Mouse (Mus musculus) hindbrain, embryonic 16.5 days (tissue): Measurements from ENCODE around the gene Sorcs2. TPM values are rescaled to one million over a fixed set of nuclear protein-coding genes. Genes with fewer than 3 reads are reported as not detected.
A peak's percentile ranks its signal among the peaks of the same experiment; 100 is the strongest.

Experiments used
- ATAC-seq: fragments of 200-750 bp; cut with Nextera tagmentation; 2 replicates; pipeline ENCODE4 v1.8.0; 2017; ENCODE audit warnings: moderate TSS enrichment, moderate library complexity
- H3K27ac ChIP-seq: fragments of 300-500 bp; sonication (generic); 2 replicates; pipeline ENCODE4 v1.5.1; 2014; ENCODE audit warnings: low read depth, mild to moderate bottlenecking, control low read depth, low read length, moderate library complexity
- H3K27me3 ChIP-seq: fragments of 300-500 bp; sonication (generic); replicated peaks from 2 replicates; pipeline ENCODE4 v1.6.1; 2014; ENCODE audit warnings: low read length; ENCODE audit not compliant: control insufficient read depth, insufficient read depth
- H3K36me3 ChIP-seq: fragments of 300-500 bp; sonication (generic); 2 replicates; pipeline ENCODE4 v1.6.1; 2014; ENCODE audit warnings: mild to moderate bottlenecking, low read length, moderate library complexity, mixed read lengths; ENCODE audit not compliant: control insufficient read depth, insufficient read depth
- H3K4me1 ChIP-seq: fragments of 300-500 bp; sonication (generic); 2 replicates; pipeline ENCODE4 v1.6.1; 2014; ENCODE audit warnings: low read depth, low read length; ENCODE audit not compliant: control insufficient read depth, insufficient read depth
- H3K4me2 ChIP-seq: fragments of 300-500 bp; sonication (generic); 2 replicates; pipeline ENCODE4 v1.6.1; 2014; ENCODE audit warnings: mild to moderate bottlenecking, low read length, control low read depth, moderate library complexity
- H3K4me3 ChIP-seq: fragments of 300-500 bp; sonication (generic); 2 replicates; pipeline ENCODE4 v1.5.1; 2014; ENCODE audit warnings: mild to moderate bottlenecking, low read length, control low read depth, moderate library complexity
- H3K9ac ChIP-seq: fragments of 300-500 bp; sonication (generic); 2 replicates; pipeline ENCODE4 v1.6.1; 2014; ENCODE audit warnings: low read depth, mild to moderate bottlenecking, control low read depth, low read length, moderate library complexity
- H3K9me3 ChIP-seq: fragments of 300-500 bp; sonication (generic); 2 replicates; pipeline ENCODE4 v1.6.1; 2014; ENCODE audit warnings: mild to moderate bottlenecking, low read length, moderate library complexity; ENCODE audit not compliant: control insufficient read depth
- WGBS: fragments of 180-500 bp; shearing (Covaris S2); extraction: QIAGEN DNeasy Blood & Tissue Kit; methylation state at CpG from one replicate; pipeline ENCODE4 v1.1.7; 2014; 5-methylcytosine and 5-hydroxymethylcytosine counted together
- polyA plus RNA-seq: library from polyadenylated mRNA; unstranded; fragments of >200 nt; fragmentation: Nextera tagmentation; extraction: Ambion mirVana; gene quantifications from 2 replicates; pipeline ENCODE4 v1.2.1, GENCODE M21; 2015

Sorcs2 gene
- polyA plus RNA-seq, 1 experiment from 2014 or later = 11.8 TPM

DNA sequence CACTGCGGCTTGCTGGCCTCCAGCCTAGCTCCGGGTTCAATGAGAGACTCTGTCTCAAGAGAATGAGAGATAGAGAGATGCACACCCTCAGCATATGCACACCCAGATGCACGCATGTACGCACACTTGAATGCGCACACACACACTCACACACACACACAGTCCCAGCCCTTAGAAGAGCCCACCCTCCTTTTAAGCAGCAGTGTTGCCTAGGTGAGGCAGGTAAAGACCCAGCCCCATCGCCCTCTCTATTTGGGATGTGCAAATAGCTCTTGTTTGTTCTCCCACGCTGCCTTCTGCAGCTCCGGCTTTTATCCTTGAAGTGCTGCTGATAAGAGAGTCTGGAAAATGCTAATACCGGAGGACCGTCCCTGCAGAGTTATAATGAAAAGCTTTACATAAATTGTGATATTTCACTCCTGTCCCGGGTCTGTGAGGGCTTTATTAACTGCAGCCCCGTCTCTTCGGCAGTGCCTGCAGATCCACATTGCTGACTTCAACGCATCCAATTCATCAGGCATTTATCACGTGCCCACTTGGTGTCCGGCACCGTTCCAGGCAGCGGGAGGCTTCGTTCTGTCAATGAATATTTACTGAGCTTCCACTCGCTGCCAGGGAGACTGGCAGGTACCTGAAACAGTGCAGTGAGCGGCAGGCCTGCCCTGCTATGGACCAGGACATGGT, 67.3 kb downstream of the Sorcs2 start:
- H3K9ac ChIP-seq = 0 out of 2 replicates have a peak overlapping the region, but pooled peaks have one; percentile 26
- peak overlapping the region; percentile 36; the same call in 1 of the 2 replicates for H3K27ac ChIP-seq
- H3K36me3 ChIP-seq = no peaks in the 10 kb centered on the region
- H3K9me3 ChIP-seq = no peaks in the 10 kb centered on the region
- H3K4me3 ChIP-seq = no peak overlapping the region
- WGBS = 41% methylated on average over 21 of the region's 21 CpGs
- peaks cover 15% of the 10 kb centered on the region for H3K4me1 ChIP-seq
- no peaks in the 10 kb centered on the region for H3K27me3 ChIP-seq
- peak overlapping the region; percentile 11; the same call in 1 of the 2 replicates for H3K4me2 ChIP-seq
- ATAC-seq = peak; percentile 31; the same call in 1 of the 2 replicates

DNA sequence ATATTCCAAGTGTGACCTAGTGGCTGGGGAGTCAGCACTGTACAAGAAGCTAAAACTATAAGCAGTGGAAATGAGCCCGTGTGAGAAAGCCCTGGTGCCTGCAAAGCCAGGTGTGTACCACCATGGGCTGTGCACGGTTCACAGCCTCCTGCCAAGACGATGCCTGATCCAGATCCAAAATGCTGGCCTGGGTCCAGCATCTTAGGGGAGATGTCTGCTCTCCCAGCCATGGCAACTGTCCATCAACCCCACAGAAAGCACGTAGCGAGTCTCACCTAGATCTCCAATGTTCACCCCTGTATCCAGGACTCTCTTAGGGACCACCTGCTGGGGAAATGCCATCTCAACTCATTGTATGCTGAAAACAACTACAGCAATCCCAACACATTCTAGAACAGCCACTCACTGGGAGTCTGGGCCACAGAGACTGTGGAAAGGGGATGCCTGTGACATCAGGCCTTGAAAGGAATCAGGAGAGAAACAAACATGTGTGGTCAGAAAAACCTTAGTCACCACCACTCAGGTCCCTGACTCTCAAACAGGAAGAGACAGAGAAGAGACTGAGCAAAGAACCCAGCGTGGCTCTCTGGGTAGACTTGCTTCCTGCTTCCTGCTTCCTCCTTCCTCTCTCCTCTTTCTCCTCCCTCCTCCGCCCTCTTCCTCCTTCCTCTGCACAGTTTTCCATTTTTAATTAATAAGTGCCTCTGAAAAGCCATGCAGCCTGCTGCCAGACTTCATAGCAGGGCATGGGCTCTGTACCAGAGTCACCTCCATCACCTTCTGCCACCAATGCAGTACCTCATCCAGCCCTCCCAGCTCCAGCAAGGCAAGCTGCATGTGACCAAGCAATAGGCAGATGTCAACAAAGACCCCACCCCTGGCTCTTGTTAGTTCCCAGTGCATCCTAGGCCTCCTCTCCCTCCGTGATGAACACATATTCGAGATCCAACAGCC, 71.6 kb downstream of the Sorcs2 start:
- Histone ChIP-seq H3K27me3 (no peaks in the 10 kb centered on the region), H3K27ac (no peak overlapping the region), H3K4me3 (no peak overlapping the region), H3K9ac (no peak overlapping the region), H3K4me1 (peaks cover 15% of the 10 kb centered on the region), H3K36me3 (no peaks in the 10 kb centered on the region), H3K4me2 (no peak overlapping the region), H3K9me3 (no peaks in the 10 kb centered on the region)
- ATAC-seq = no peak
- WGBS = 70% methylated on average over 9 of the region's 9 CpGs

DNA sequence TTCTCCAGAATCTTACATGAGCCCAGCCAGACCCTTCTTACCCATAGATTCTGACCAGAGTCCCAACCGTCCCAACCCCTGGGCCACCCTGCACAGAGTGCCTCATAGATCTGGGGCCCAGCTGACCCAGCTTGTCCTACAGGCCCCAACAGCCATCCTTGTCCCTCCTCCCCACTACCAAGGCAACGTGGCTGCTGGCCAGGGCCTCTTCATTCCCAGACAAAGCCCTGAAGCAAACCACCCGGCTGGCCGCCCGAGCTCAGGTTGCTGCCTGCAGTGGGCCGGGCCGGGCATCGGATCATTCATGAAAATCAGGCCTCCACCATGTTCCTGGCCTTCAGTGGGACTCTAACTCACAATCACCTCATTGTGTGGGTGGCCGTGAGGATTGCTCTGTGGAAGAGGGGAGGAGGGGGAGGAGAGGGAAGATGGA, 73.8 kb downstream of the Sorcs2 start:
- WGBS = 22% methylated on average over 9 of the region's 9 CpGs
- H3K9me3 ChIP-seq = no peaks in the 10 kb centered on the region
- no peak overlapping the region for H3K9ac ChIP-seq
- peak; percentile 81 for ATAC-seq
- no peak overlapping the region for H3K4me2 ChIP-seq
- H3K36me3 ChIP-seq = no peaks in the 10 kb centered on the region
- H3K27ac ChIP-seq = peak overlapping the region; percentile 27; the same call in 1 of the 2 replicates
- peaks cover 4% of the 10 kb centered on the region; the same call in 1 of the 2 replicates for H3K4me1 ChIP-seq
- H3K27me3 ChIP-seq = no peaks in the 10 kb centered on the region
- no peak overlapping the region for H3K4me3 ChIP-seq

DNA sequence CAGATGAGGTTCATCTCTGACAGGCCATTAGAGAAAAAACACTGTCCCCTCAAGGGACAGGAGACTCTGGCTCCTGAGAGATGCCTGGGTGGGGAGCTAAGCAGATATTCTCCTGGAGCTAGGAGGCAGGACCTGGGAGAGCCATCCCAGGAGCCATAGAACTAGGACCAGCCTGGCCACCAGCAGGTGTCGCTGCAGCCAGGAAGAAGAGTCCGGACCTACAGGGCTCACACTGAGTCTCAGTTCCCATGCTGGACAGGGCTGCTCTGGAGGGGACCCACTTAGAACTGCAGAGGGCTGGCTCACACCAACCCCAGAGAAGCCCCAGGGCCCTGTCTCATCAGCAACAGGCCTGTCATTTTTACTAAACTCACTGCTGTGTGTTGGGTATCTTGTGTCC, 74.4 kb downstream of the Sorcs2 start:
- no peaks in the 10 kb centered on the region for H3K9me3 ChIP-seq
- H3K27me3 ChIP-seq = no peaks in the 10 kb centered on the region
- peaks cover 4% of the 10 kb centered on the region; the same call in 1 of the 2 replicates for H3K4me1 ChIP-seq
- H3K9ac ChIP-seq = no peak overlapping the region
- ATAC-seq = peak; percentile 72
- WGBS = 6% methylated on average over 2 of the region's 2 CpGs
- no peak overlapping the region for H3K4me3 ChIP-seq
- no peak overlapping the region for H3K4me2 ChIP-seq
- peak overlapping the region; percentile 27; the same call in 1 of the 2 replicates for H3K27ac ChIP-seq
- H3K36me3 ChIP-seq = no peaks in the 10 kb centered on the region

DNA sequence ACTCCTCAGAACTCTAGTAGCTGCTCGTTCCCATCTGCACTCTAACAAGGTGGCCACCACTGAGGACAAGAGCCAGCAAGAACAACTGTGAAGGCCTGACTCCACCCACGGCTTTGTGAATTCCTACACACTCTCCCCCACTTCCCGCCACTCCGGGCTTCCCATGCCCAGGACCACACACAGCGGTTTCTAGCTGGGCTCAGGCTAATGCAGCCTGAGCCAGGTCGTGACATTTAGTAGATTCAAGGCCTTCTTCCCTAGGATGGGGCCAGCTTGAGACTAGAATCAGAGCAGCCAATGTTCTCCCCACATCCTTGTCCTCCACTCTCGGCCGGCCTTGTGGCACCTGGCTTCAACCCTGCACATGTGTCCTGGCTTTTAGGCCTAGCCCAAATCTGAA, 76.4 kb downstream of the Sorcs2 start:
- Histone ChIP-seq H3K36me3 (no peaks in the 10 kb centered on the region), H3K27me3 (no peaks in the 10 kb centered on the region), H3K4me2 (no peak overlapping the region), H3K9me3 (no peaks in the 10 kb centered on the region), H3K4me3 (no peak overlapping the region), H3K9ac (no peak overlapping the region), H3K4me1 (peaks cover 4% of the 10 kb centered on the region), H3K27ac (no peak overlapping the region)
- ATAC-seq = no peak
- 38% methylated on average over 8 of the region's 8 CpGs for WGBS

DNA sequence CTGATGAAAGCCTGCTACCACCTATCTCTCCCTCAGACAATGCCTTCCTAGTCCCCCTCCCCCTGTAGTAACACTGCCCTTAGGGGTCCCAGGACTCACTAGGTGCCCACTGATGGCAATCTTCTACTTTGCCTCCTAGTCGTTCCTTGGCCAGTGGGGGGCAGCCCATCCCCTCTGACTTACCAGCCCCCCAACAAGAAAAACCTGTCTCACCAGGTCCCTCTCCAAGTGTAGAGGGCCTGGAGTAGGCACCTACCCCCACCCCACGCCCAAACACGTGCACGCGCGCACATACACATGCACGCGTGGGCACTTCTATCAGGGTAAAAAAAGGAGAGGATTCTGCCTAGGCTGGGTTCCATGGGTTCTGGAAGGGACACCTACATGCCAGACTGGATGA, 77.3 kb downstream of the Sorcs2 start:
- H3K27me3 ChIP-seq = no peaks in the 10 kb centered on the region
- H3K4me2 ChIP-seq = no peak overlapping the region
- H3K9me3 ChIP-seq = no peaks in the 10 kb centered on the region
- H3K9ac ChIP-seq = no peak overlapping the region
- 90% methylated on average over 8 of the region's 8 CpGs for whole genome bisulfite sequencing
- peaks cover 4% of the 10 kb centered on the region for H3K4me1 ChIP-seq
- no peaks in the 10 kb centered on the region for H3K36me3 ChIP-seq
- no peak for ATAC-seq
- H3K4me3 ChIP-seq = no peak overlapping the region
- no peak overlapping the region for H3K27ac ChIP-seq

DNA sequence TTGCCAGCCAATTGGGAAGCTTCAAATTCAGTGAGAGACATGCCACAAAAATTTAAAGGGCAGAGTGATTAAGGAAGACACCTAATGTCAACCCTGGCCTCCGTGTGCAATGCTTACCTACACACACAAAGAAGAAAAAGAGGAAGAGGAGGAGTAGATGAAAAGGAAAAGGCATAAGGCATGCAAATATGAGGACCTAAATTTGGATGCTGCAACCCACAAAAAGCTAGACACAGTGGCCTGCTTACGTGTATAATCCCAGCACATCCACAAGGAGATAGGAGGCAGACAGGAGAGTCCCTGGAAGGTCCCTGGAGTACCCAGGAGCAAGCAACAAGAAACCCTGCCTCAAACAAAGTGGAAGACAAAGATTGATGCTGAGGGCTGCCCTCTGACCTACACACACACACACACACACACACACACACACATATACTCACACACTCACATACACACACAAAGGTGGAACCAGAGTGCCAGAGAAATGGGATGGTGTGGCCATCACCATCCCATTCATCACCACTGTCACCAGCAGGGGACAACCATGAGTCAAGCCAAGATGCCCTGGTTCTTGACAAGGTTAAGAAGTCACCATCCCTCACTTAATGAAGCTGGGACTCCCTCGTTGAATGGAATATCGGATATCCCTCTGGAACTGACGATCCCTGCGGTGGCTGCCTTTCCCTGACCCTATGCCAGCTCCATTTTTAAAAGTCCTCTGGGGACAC, 80.1 kb downstream of the Sorcs2 start:
- H3K27ac ChIP-seq = no peak overlapping the region
- H3K36me3 ChIP-seq = no peaks in the 10 kb centered on the region
- H3K27me3 ChIP-seq = no peaks in the 10 kb centered on the region
- peaks cover 12% of the 10 kb centered on the region for H3K4me1 ChIP-seq
- WGBS = 46% methylated on average over 6 of the region's 6 CpGs
- no peak overlapping the region for H3K4me2 ChIP-seq
- H3K9ac ChIP-seq = no peak overlapping the region
- no peaks in the 10 kb centered on the region for H3K9me3 ChIP-seq
- no peak for ATAC-seq
- H3K4me3 ChIP-seq = no peak overlapping the region

DNA sequence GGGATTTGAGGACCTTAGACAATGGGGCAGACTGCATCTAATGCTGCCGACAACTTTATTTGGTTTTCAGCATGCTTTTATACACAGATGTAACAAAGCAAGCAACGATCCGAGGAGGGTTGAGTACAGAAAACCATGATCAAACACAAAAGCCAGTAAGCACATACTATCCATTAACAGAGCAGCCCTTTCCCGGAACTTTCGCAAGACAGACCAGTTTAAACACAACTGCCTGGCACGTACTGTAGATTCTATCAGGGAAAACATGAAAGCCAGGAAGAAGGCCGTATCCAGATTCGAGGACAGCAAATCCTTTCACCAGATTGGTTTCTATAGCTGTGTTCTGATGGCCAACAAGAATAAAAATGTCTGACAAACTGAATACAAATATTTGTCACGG, 82.8 kb downstream of the Sorcs2 start:
- no peak overlapping the region for H3K9ac ChIP-seq
- no peak overlapping the region for H3K4me2 ChIP-seq
- H3K4me3 ChIP-seq = no peak overlapping the region
- WGBS = 84% methylated on average over 9 of the region's 9 CpGs
- peaks cover 13% of the 10 kb centered on the region for H3K4me1 ChIP-seq
- ATAC-seq = no peak
- no peaks in the 10 kb centered on the region for H3K9me3 ChIP-seq
- no peak overlapping the region for H3K27ac ChIP-seq
- H3K36me3 ChIP-seq = no peaks in the 10 kb centered on the region
- no peaks in the 10 kb centered on the region for H3K27me3 ChIP-seq
